Mouse (Mus musculus) stomach, embryonic 15.5 days (tissue): ENCODE measurements around the gene Metrn. TPM values are rescaled to one million over a fixed set of nuclear protein-coding genes. Genes with fewer than 3 reads are reported as not detected.
"Not testable (repeated sequence)": the region's sequence is repeated elsewhere in the genome, so short reads cannot be mapped to it uniquely, and the experiment has no call there.

Experiments used
- ATAC-seq: fragments of 200-750 bp; cut with Nextera tagmentation; 2 replicates; pipeline ENCODE4 v1.8.0; 2017; ENCODE audit warnings: low read depth, moderate number of reproducible peaks, moderate TSS enrichment; ENCODE audit not compliant: insufficient read depth, low FRiP score
- H3K27ac ChIP-seq: fragments of 300-500 bp; sonication (generic); 2 replicates; pipeline ENCODE4 v1.5.1; 2015; ENCODE audit warnings: mild to moderate bottlenecking, inconsistent platforms
- H3K27me3 ChIP-seq: fragments of 300-500 bp; sonication (generic); replicated peaks from 2 replicates; pipeline ENCODE4 v1.6.1; 2015; ENCODE audit warnings: inconsistent platforms
- H3K36me3 ChIP-seq: fragments of 300-500 bp; sonication (generic); 2 replicates; pipeline ENCODE4 v1.6.1; 2015; ENCODE audit warnings: inconsistent platforms
- H3K4me1 ChIP-seq: fragments of 300-500 bp; sonication (generic); 2 replicates; pipeline ENCODE4 v1.6.1; 2015; ENCODE audit warnings: inconsistent platforms
- H3K4me2 ChIP-seq: fragments of 300-500 bp; sonication (generic); 2 replicates; pipeline ENCODE4 v1.6.1; 2015; ENCODE audit warnings: mild to moderate bottlenecking, inconsistent platforms
- H3K4me3 ChIP-seq: fragments of 300-500 bp; sonication (generic); replicated peaks from 2 replicates; pipeline ENCODE4 v1.5.1; 2015; ENCODE audit warnings: inconsistent platforms
- H3K9ac ChIP-seq: fragments of 300-500 bp; sonication (generic); 2 replicates; pipeline ENCODE4 v1.6.1; 2015; ENCODE audit warnings: inconsistent platforms
- H3K9me3 ChIP-seq: fragments of 300-500 bp; sonication (generic); 2 replicates; pipeline ENCODE4 v1.6.1; 2016; ENCODE audit warnings: inconsistent platforms
- WGBS: fragments of 180-500 bp; shearing (Covaris S2); methylation state at CpG from one replicate; pipeline ENCODE4 v1.1.7; 2015; 5-methylcytosine and 5-hydroxymethylcytosine counted together
- polyA plus RNA-seq: library from polyadenylated mRNA; unstranded; fragments of >200 nt; fragmentation: Nextera tagmentation; extraction: Ambion mirVana; gene quantifications from 2 replicates; pipeline ENCODE4 v1.2.1, GENCODE M21; 2015

The Metrn gene
- polyA plus RNA-seq, 1 experiment from 2014 or later = 46.6 TPM

- WGBS = 81% methylated on average over 11 of the region's 11 CpGs
- Histone ChIP-seq H3K27ac (no peak overlapping the region), H3K27me3 (peaks cover 44% of the 10 kb centered on the region), H3K36me3 (no peaks in the 10 kb centered on the region), H3K4me1 (peaks cover 11% of the 10 kb centered on the region; the same call in 1 of the 2 replicates), H3K4me2 (no peak overlapping the region), H3K4me3 (no peak overlapping the region), H3K9ac (no peak overlapping the region), H3K9me3 (no peaks in the 10 kb centered on the region)
- no peak for ATAC-seq
Measured at GRCm38 (mm10) chr17:25817662-25818061, 20.7 kb upstream of the Metrn start.

DNA sequence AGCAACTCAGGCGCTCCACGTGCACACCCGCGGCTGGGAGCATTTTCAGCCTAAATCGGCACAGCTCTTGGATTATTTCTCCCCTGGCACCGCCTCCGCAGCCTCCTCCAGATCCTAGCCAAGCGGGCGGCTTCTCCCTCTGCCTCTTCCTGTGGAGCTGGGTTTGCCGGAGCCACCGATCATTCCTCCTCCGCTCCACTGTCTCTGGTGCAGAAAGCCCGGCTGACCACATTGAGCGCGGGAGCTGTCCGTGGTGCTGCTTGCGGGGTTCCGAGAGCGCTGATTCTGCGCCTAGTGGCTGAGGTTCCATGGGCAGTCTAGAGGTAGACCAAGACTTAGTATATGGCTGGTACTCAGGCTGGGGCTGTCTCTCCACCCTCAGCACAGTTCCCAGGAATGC lies 16.5 kb upstream of the Metrn start:
- WGBS = 2% methylated on average over 20 of the region's 20 CpGs

GRCm38 (mm10) chr17:25810890-25811289 lies 14.0 kb upstream of the Metrn start:
- H3K4me1 ChIP-seq = peaks cover 9% of the 10 kb centered on the region; the same call in 1 of the 2 replicates
- no peak overlapping the region for H3K4me3 ChIP-seq
- H3K27me3 ChIP-seq = peaks cover 45% of the 10 kb centered on the region
- H3K9ac ChIP-seq = no peak overlapping the region
- 71% methylated on average over 4 of the region's 4 CpGs for whole genome bisulfite sequencing
- H3K4me2 ChIP-seq = no peak overlapping the region
- ATAC-seq = no peak
- H3K36me3 ChIP-seq = no peaks in the 10 kb centered on the region
- no peaks in the 10 kb centered on the region for H3K9me3 ChIP-seq
- H3K27ac ChIP-seq = no peak overlapping the region

More for the DNA sequence above, 16.5 kb upstream of the Metrn start:
- Histone ChIP-seq H3K27ac (no peak overlapping the region), H3K4me1 (peaks cover 9% of the 10 kb centered on the region; the same call in 1 of the 2 replicates), H3K9ac (no peak overlapping the region), H3K4me3 (no peak overlapping the region), H3K27me3 (peaks cover 48% of the 10 kb centered on the region), H3K4me2 (peak overlapping the region; percentile 30), H3K9me3 (no peaks in the 10 kb centered on the region), H3K36me3 (no peaks in the 10 kb centered on the region)
- peak; percentile 42 for ATAC-seq

GRCm38 (mm10) chr17:25809606-25810340 lies 12.8 kb upstream of the Metrn start:
- peak overlapping the region; percentile 98 for H3K4me2 ChIP-seq
- no peak for ATAC-seq
- no peaks in the 10 kb centered on the region for H3K36me3 ChIP-seq
- H3K4me1 ChIP-seq = peaks cover 9% of the 10 kb centered on the region; the same call in 1 of the 2 replicates
- H3K27me3 ChIP-seq = peaks cover 48% of the 10 kb centered on the region
- no peak overlapping the region for H3K27ac ChIP-seq
- H3K9ac ChIP-seq = peak overlapping the region; percentile 16; the same call in 1 of the 2 replicates
- H3K9me3 ChIP-seq = no peaks in the 10 kb centered on the region
- H3K4me3 ChIP-seq = peak overlapping the region; percentile 66
- WGBS = 10% methylated on average over 25 of the region's 25 CpGs

DNA sequence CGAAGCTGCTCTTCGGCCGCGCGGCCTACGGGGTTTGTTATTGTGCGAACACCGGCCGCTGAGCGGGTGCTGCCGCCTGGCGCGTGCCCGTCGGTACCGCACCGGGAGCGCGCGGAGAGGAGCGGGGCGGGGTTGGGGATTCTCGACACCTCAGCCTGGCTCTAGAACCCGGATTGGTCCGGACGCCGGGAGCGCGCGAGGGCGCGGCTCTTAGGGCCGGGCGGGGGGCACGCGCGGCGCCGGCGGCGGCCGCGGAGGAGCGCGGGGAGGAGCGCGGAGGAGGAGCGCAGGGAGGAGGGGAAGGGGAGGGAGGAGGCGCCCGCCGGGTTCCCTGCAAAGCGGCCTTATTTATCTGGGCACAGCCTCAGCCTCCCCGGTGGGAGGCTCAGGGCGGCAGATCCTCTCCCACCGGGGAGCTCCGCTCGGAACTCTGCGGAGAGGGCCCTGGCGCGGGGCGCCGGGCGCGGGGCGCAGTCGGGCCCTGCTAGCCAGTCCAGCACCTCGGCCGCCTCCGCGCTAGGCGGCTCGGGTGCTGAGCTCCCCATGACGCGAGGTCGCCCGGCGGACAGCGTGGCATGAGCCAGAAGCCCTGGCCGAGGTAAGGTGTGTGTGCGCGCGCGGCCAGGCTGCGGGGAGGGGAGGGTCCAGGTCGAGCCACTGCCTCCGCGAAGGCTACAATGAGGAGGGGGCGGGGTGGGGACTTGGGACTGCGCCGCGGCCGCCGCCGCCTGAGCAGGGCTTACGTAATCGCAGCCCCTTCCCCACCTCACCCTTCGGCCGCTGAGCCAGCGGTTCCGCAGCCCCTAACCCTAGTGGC lies 12.1 kb upstream of the Metrn start, which contains the start of gene Fbxl16:
Gene Fbxl16 (plus strand): TSS at position 297 of the 817 bp plus-strand sequence.
- Histone ChIP-seq H3K27me3 (peaks cover 49% of the 10 kb centered on the region), H3K4me3 (peak within 1 kb of the TSS; percentile 66), H3K27ac (peak within 1 kb of the TSS; percentile 16; the same call in 1 of the 2 replicates), H3K4me2 (peak within 1 kb of the TSS; percentile 98), H3K9me3 (no peaks in the 10 kb centered on the region), H3K4me1 (peaks cover 9% of the 10 kb centered on the region; the same call in 1 of the 2 replicates), H3K9ac (peak within 1 kb of the TSS; percentile 22), H3K36me3 (no peaks in the 10 kb centered on the region)
- WGBS = under 1% methylated on average over 90 of the region's 100 CpGs
- ATAC-seq = peak; percentile 83

DNA sequence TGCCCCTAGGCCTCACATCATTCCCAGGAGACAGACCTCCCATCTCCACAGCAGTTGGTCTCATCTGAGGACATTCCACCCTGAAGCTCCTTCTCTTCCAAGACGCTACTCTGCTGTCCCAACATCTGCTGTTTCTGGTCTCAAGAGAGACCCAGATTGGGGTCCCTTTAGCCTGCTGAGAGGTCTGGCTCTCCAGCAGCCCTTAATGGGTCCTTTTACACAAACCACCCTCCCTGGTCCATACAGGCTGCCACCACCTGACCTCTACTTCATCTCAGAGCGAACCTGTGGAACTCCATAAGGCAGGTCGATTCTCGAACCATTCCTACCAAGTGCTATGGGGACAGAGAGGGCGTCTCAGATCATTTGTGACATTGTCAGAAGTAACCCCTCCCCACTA lies 11.1 kb upstream of the Metrn start:
- H3K9ac ChIP-seq = no peak overlapping the region
- H3K4me1 ChIP-seq = peaks cover 5% of the 10 kb centered on the region; the same call in 1 of the 2 replicates
- no peaks in the 10 kb centered on the region for H3K36me3 ChIP-seq
- WGBS = 35% methylated on average over 5 of the region's 5 CpGs
- H3K4me3 ChIP-seq = no peak overlapping the region; the same call in 1 of the 2 replicates
- no peak overlapping the region for H3K27ac ChIP-seq
- peaks cover 47% of the 10 kb centered on the region for H3K27me3 ChIP-seq
- H3K4me2 ChIP-seq = peak overlapping the region; percentile 98
- no peak for ATAC-seq
- H3K9me3 ChIP-seq = no peaks in the 10 kb centered on the region

DNA sequence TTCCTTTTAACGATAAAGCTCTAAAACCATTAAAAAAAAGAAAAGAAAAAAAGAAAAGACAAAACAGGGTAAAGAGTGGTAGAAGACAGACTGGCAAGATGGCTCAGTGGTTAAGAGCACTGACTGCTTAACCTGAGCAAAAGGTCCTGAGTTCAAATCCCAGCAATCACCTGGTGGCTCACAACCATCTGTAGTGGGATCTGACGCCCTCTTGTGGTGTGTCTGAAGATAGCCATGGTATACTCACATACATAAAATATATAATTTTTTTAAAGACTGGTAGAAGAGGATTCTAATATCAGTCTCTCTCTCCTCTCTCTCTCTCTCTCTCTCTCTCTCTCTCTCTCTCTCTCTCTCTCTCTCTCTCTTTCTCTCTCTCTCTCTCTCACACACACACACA lies 10.5 kb upstream of the Metrn start:
- not testable (repeated sequence) for H3K4me3 ChIP-seq, H3K4me1 ChIP-seq, H3K27ac ChIP-seq, H3K9ac ChIP-seq, H3K36me3 ChIP-seq, ATAC-seq, H3K9me3 ChIP-seq, H3K4me2 ChIP-seq
- 27% methylated on average over 2 of the region's 2 CpGs for WGBS
- peaks cover 46% of the 10 kb centered on the region for H3K27me3 ChIP-seq

DNA sequence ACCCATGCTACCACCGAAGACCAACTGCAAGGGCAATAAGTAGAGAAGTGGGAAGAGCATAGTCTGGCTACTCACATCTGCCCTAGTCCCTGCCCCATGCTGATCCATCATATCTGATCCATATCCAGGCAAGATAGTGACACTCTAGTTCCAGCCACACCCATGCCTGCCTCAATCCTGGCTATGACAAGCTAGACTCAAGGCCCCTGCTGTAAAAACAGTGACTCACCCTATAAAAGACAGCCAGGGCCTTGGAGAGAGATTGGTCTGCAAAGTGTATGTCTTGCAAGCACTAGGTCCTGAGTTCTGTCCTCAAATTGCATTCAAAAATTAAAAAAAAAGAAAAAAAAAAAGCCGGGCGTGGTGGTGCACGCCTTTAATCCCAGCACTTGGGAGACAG lies 9.6 kb upstream of the Metrn start:
- Histone ChIP-seq H3K4me2 (no peak overlapping the region), H3K9me3 (no peaks in the 10 kb centered on the region), H3K4me1 (peaks cover 4% of the 10 kb centered on the region; the same call in 1 of the 2 replicates), H3K9ac (no peak overlapping the region), H3K4me3 (no peak overlapping the region), H3K36me3 (no peaks in the 10 kb centered on the region), H3K27me3 (peaks cover 46% of the 10 kb centered on the region), H3K27ac (no peak overlapping the region)
- no peak for ATAC-seq
- WGBS = 75% methylated on average over 4 of the region's 4 CpGs

DNA sequence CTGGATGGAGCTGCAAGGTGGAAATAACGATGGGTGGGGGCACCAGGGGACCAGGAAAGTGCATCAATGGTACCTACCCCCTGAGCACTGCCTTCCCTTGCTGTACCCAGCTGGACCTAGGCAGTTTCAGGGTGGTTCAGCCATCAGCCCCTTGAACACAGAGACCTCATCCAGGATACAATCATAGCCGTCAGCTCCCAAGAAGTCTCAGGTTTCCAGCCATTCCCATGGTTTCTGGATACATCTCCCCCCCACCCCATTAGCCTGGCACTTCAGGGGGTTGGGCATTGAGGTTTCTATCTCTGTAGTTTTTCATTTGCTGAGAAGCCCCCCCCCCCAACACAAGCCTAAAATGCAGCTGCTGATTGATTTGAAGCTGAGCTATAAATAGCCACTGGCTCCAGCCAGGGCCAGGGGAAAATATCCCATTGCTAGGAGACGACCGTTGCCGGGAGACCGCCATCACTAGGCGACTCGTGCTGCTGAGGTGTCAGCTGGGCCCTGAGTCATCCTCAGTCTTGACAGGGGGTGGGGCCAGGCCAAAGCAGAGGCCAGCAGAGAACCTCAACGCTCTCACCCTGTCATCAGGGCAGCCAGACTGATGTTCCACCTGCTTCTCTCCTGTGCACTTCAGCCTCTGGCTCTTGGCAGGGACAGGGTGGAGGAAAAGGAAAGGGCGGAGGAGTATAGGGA lies 6.0 kb upstream of the Metrn start:
- Histone ChIP-seq H3K9me3 (no peaks in the 10 kb centered on the region), H3K4me1 (no peaks in the 10 kb centered on the region), H3K27ac (no peak overlapping the region), H3K4me3 (no peak overlapping the region), H3K27me3 (0 out of 2 replicates have a peak, but pooled peaks cover 11% of the 10 kb centered on the region), H3K36me3 (no peaks in the 10 kb centered on the region), H3K4me2 (no peak overlapping the region), H3K9ac (no peak overlapping the region)
- 7% methylated on average over 10 of the region's 10 CpGs for WGBS
- no peak for ATAC-seq

DNA sequence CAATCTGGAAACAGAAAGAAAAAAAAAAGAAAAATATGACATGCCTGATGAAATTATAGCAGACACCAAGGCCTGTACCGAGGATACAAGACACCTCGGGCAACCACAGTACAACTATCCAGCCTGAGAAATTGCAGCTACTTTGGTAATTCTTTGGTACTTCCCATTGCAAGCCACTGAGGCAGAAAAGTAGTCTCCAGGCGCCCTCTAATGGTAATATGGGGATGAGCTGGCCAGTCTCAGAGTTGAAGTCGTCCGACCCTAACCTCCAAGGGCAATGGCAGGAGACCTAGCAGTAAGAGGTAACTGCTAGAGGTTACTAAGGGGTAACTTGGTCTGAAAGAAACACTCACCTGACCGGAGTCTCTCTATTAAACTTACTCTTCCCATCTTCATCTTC lies 4.1 kb upstream of the Metrn start:
- Histone ChIP-seq H3K36me3 (no peaks in the 10 kb centered on the region), H3K4me1 (peaks cover 5% of the 10 kb centered on the region), H3K9ac (no peak overlapping the region), H3K27me3 (0 out of 2 replicates have a peak, but pooled peaks cover 9% of the 10 kb centered on the region), H3K4me2 (no peak overlapping the region), H3K4me3 (no peak overlapping the region), H3K27ac (no peak overlapping the region), H3K9me3 (no peaks in the 10 kb centered on the region)
- ATAC-seq = no peak
- 3% methylated on average over 6 of the region's 6 CpGs for WGBS

DNA sequence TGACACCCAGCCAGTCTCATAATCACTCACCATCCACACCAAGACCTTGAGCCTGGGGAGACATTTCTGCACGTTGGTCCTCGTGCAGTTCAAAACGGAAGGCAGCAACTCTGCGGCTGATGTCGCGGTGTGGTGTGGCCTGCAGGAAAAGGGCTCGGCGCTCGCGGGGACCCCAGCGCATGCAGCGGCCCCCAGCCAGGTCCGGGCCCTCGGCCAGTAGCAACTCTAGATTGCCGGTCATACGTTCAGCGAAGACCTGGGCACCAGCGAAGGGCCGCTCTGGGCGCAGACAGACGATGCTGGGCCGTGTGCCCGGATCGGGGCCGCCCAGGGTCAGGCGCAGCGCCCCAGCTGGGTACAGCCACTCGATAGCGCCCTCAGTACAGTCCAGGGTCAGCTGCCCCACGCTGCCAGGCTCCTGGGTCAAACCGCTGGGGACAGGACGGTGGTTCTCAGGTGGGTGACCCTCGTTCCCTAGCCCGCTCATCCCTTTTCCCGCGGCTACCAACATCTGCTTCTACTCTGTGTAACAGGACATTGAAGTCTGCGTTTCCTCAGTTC lies 645 bp downstream of the Metrn start:
- peak overlapping the region; percentile 27 for H3K27ac ChIP-seq
- H3K36me3 ChIP-seq = no peaks in the 10 kb centered on the region
- peak overlapping the region; percentile 61 for H3K9ac ChIP-seq
- 3% methylated on average over 37 of the region's 37 CpGs for WGBS
- peaks cover 28% of the 10 kb centered on the region for H3K4me1 ChIP-seq
- no peak for ATAC-seq
- peak overlapping the region; percentile 85 for H3K4me3 ChIP-seq
- H3K9me3 ChIP-seq = no peaks in the 10 kb centered on the region
- no peaks in the 10 kb centered on the region for H3K27me3 ChIP-seq
- peak overlapping the region; percentile 91 for H3K4me2 ChIP-seq
